Mouse (Mus musculus) neural tube, embryonic 12.5 days (tissue): ENCODE data around the gene 9030612E09Rik. TPM values are rescaled to one million over a fixed set of nuclear protein-coding genes. Genes with fewer than 3 reads are reported as not detected.

Experiments
- ATAC-seq: fragments of 200-750 bp; cut with Nextera tagmentation; 2 replicates; pipeline ENCODE4 v1.8.0; 2017; ENCODE audit warnings: low read depth, mild to moderate bottlenecking, moderate TSS enrichment, moderate library complexity; ENCODE audit not compliant: low FRiP score
- H3K27ac ChIP-seq: fragments of 300-500 bp; sonication (generic); 2 replicates; pipeline ENCODE4 v1.5.1; 2016
- H3K27me3 ChIP-seq: fragments of 300-500 bp; sonication (generic); replicated peaks from 2 replicates; pipeline ENCODE4 v1.6.1; 2016; ENCODE audit warnings: mild to moderate bottlenecking
- H3K36me3 ChIP-seq: fragments of 300-500 bp; sonication (generic); 2 replicates; pipeline ENCODE4 v1.6.1; 2016; ENCODE audit warnings: mild to moderate bottlenecking
- H3K4me1 ChIP-seq: fragments of 300-500 bp; sonication (generic); 2 replicates; pipeline ENCODE4 v1.6.1; 2016
- H3K4me2 ChIP-seq: fragments of 300-500 bp; sonication (generic); replicated peaks from 2 replicates; pipeline ENCODE4 v1.6.1; 2016; ENCODE audit warnings: mild to moderate bottlenecking
- H3K4me3 ChIP-seq: fragments of 300-500 bp; sonication (generic); 2 replicates; pipeline ENCODE4 v1.5.1; 2016
- H3K9ac ChIP-seq: fragments of 300-500 bp; sonication (generic); 2 replicates; pipeline ENCODE4 v1.6.1; 2016; ENCODE audit warnings: mild to moderate bottlenecking
- H3K9me3 ChIP-seq: fragments of 300-500 bp; sonication (generic); 2 replicates; pipeline ENCODE4 v1.6.1; 2016; ENCODE audit warnings: mild to moderate bottlenecking
- WGBS: fragments of 180-500 bp; shearing (Covaris S2); methylation state at CpG from one replicate; pipeline ENCODE4 v1.1.7; 2016; 5-methylcytosine and 5-hydroxymethylcytosine counted together
- polyA plus RNA-seq: library from polyadenylated mRNA; unstranded; fragments of >200 nt; fragmentation: Nextera tagmentation; extraction: Ambion mirVana; gene quantifications from 2 replicates; pipeline ENCODE4 v1.2.1, GENCODE M21; 2016

The 9030612E09Rik gene
- polyA plus RNA-seq, 1 experiment from 2014 or later, result 1.9 TPM

- no peak overlapping the region for H3K4me3 ChIP-seq
- H3K27ac ChIP-seq, result no peak overlapping the region
- ATAC-seq, result no peak
- WGBS, result 92% methylated on average over 3 of the region's 3 CpGs
- no peaks in the 10 kb centered on the region; the same call in 1 of the 2 replicates for H3K36me3 ChIP-seq
- no peaks in the 10 kb centered on the region for H3K27me3 ChIP-seq
- no peak overlapping the region for H3K4me2 ChIP-seq
- no peak overlapping the region for H3K9ac ChIP-seq
- H3K4me1 ChIP-seq, result peaks cover 21% of the 10 kb centered on the region; the same call in 1 of the 2 replicates
- H3K9me3 ChIP-seq, result peaks cover 6% of the 10 kb centered on the region; the same call in 1 of the 2 replicates
Observed at GRCm38 (mm10) chr10:43166817-43167216, 7.7 kb upstream of the 9030612E09Rik start.

GRCm38 (mm10) chr10:43168847-43169246, 5.7 kb upstream of the 9030612E09Rik start:
- no peaks in the 10 kb centered on the region for H3K27me3 ChIP-seq
- no peak overlapping the region for H3K27ac ChIP-seq
- no peaks in the 10 kb centered on the region; the same call in 1 of the 2 replicates for H3K36me3 ChIP-seq
- no peak for ATAC-seq
- peaks cover 34% of the 10 kb centered on the region; the same call in 1 of the 2 replicates for H3K4me1 ChIP-seq
- no peak overlapping the region for H3K4me3 ChIP-seq
- WGBS, result 80% methylated on average over 7 of the region's 7 CpGs
- H3K9ac ChIP-seq, result no peak overlapping the region
- H3K4me2 ChIP-seq, result no peak overlapping the region
- H3K9me3 ChIP-seq, result no peaks in the 10 kb centered on the region

- no peak for ATAC-seq
- Histone ChIP-seq H3K27ac (no peak overlapping the region), H3K9ac (no peak overlapping the region), H3K4me3 (peak overlapping the region; percentile 18), H3K36me3 (no peaks in the 10 kb centered on the region; the same call in 1 of the 2 replicates), H3K27me3 (peaks cover 4% of the 10 kb centered on the region; the same call in 1 of the 2 replicates), H3K4me1 (peaks cover 39% of the 10 kb centered on the region; the same call in 1 of the 2 replicates), H3K4me2 (peak overlapping the region; percentile 90), H3K9me3 (no peaks in the 10 kb centered on the region)
- WGBS, result 6% methylated on average over 8 of the region's 8 CpGs
Observed at GRCm38 (mm10) chr10:43171106-43171505, 3.4 kb upstream of the 9030612E09Rik start.

- ATAC-seq, result no peak
- Histone ChIP-seq H3K9ac (peak overlapping the region; percentile 94; the same call in 1 of the 2 replicates), H3K27ac (no peak overlapping the region), H3K4me1 (peaks cover 39% of the 10 kb centered on the region; the same call in 1 of the 2 replicates), H3K27me3 (peaks cover 7% of the 10 kb centered on the region; the same call in 1 of the 2 replicates), H3K9me3 (no peaks in the 10 kb centered on the region), H3K36me3 (no peaks in the 10 kb centered on the region), H3K4me2 (peak overlapping the region; percentile 90), H3K4me3 (peak overlapping the region; percentile 85)
- WGBS, result 7% methylated on average over 7 of the region's 7 CpGs
Observed at GRCm38 (mm10) chr10:43172066-43172465, 2.4 kb upstream of the 9030612E09Rik start.

GRCm38 (mm10) chr10:43172554-43172953, 1.9 kb upstream of the 9030612E09Rik start:
- Histone ChIP-seq H3K27ac (no peak overlapping the region), H3K4me2 (peak overlapping the region; percentile 90), H3K4me3 (peak overlapping the region; percentile 85), H3K27me3 (peaks cover 9% of the 10 kb centered on the region; the same call in 1 of the 2 replicates), H3K4me1 (peaks cover 35% of the 10 kb centered on the region; the same call in 1 of the 2 replicates), H3K36me3 (no peaks in the 10 kb centered on the region), H3K9me3 (no peaks in the 10 kb centered on the region), H3K9ac (peak overlapping the region; percentile 94)
- no peak for ATAC-seq
- WGBS, result 3% methylated on average over 8 of the region's 8 CpGs

GRCm38 (mm10) chr10:43173141-43173827, 1.2 kb upstream of the 9030612E09Rik start:
- Histone ChIP-seq H3K4me1 (peaks cover 35% of the 10 kb centered on the region; the same call in 1 of the 2 replicates), H3K4me2 (peak overlapping the region; percentile 90), H3K27ac (peak overlapping the region; percentile 86), H3K36me3 (no peaks in the 10 kb centered on the region), H3K4me3 (peak overlapping the region; percentile 85), H3K9ac (peak overlapping the region; percentile 94), H3K27me3 (peaks cover 9% of the 10 kb centered on the region; the same call in 1 of the 2 replicates), H3K9me3 (no peaks in the 10 kb centered on the region)
- WGBS, result under 1% methylated on average over 53 of the region's 53 CpGs
- peak; percentile 51 for ATAC-seq

GRCm38 (mm10) chr10:43173828-43174325, 627 bp upstream of the 9030612E09Rik start:
- Histone ChIP-seq H3K4me3 (peak overlapping the region; percentile 85), H3K36me3 (no peaks in the 10 kb centered on the region), H3K9ac (peak overlapping the region; percentile 94), H3K27me3 (peaks cover 9% of the 10 kb centered on the region; the same call in 1 of the 2 replicates), H3K9me3 (no peaks in the 10 kb centered on the region), H3K4me1 (peaks cover 34% of the 10 kb centered on the region; the same call in 1 of the 2 replicates), H3K4me2 (peak overlapping the region; percentile 90), H3K27ac (peak overlapping the region; percentile 86)
- under 1% methylated on average over 37 of the region's 38 CpGs for WGBS
- peak; percentile 67 for ATAC-seq

- peaks cover 27% of the 10 kb centered on the region; the same call in 1 of the 2 replicates for H3K4me1 ChIP-seq
- peak overlapping the region; percentile 90 for H3K4me2 ChIP-seq
- under 1% methylated on average over 18 of the region's 18 CpGs for WGBS
- peak overlapping the region; percentile 94 for H3K9ac ChIP-seq
- H3K27me3 ChIP-seq, result peaks cover 15% of the 10 kb centered on the region; the same call in 1 of the 2 replicates
- peak; percentile 42 for ATAC-seq
- H3K36me3 ChIP-seq, result no peaks in the 10 kb centered on the region
- peak overlapping the region; percentile 85 for H3K4me3 ChIP-seq
- H3K9me3 ChIP-seq, result no peaks in the 10 kb centered on the region
- peak overlapping the region; percentile 86 for H3K27ac ChIP-seq
Observed at GRCm38 (mm10) chr10:43175156-43175601, 675 bp downstream of the 9030612E09Rik start.

- H3K27ac ChIP-seq, result no peak overlapping the region
- H3K4me1 ChIP-seq, result peaks cover 8% of the 10 kb centered on the region
- H3K9ac ChIP-seq, result no peak overlapping the region
- H3K4me3 ChIP-seq, result no peak overlapping the region
- H3K36me3 ChIP-seq, result no peaks in the 10 kb centered on the region
- peaks cover 15% of the 10 kb centered on the region; the same call in 1 of the 2 replicates for H3K27me3 ChIP-seq
- WGBS, result 53% methylated on average over 5 of the region's 5 CpGs
- H3K4me2 ChIP-seq, result 0 out of 2 replicates have a peak overlapping the region, but pooled peaks have one; percentile 7
- peak; percentile 48; the same call in 1 of the 2 replicates for ATAC-seq
- no peaks in the 10 kb centered on the region for H3K9me3 ChIP-seq
Observed at GRCm38 (mm10) chr10:43180313-43180912, 5.9 kb downstream of the 9030612E09Rik start.

GRCm38 (mm10) chr10:43200206-43200605, 25.7 kb downstream of the 9030612E09Rik start:
- Histone ChIP-seq H3K9ac (no peak overlapping the region), H3K4me3 (no peak overlapping the region), H3K4me1 (no peaks in the 10 kb centered on the region), H3K36me3 (no peaks in the 10 kb centered on the region), H3K27ac (no peak overlapping the region), H3K4me2 (no peak overlapping the region), H3K9me3 (no peaks in the 10 kb centered on the region), H3K27me3 (no peaks in the 10 kb centered on the region)
- no peak for ATAC-seq
- WGBS, result 85% methylated on average over 2 of the region's 2 CpGs

GRCm38 (mm10) chr10:43203865-43204264, 29.4 kb downstream of the 9030612E09Rik start:
- no peak overlapping the region for H3K27ac ChIP-seq
- H3K4me1 ChIP-seq, result no peaks in the 10 kb centered on the region
- no peak for ATAC-seq
- no peaks in the 10 kb centered on the region for H3K36me3 ChIP-seq
- H3K4me3 ChIP-seq, result no peak overlapping the region
- no peak overlapping the region for H3K9ac ChIP-seq
- WGBS, result 81% methylated on average over 3 of the region's 3 CpGs
- no peaks in the 10 kb centered on the region for H3K27me3 ChIP-seq
- no peak overlapping the region for H3K4me2 ChIP-seq
- H3K9me3 ChIP-seq, result no peaks in the 10 kb centered on the region

- Histone ChIP-seq H3K27me3 (no peaks in the 10 kb centered on the region), H3K9me3 (no peaks in the 10 kb centered on the region), H3K4me3 (no peak overlapping the region), H3K27ac (no peak overlapping the region), H3K4me1 (no peaks in the 10 kb centered on the region), H3K4me2 (no peak overlapping the region), H3K36me3 (no peaks in the 10 kb centered on the region), H3K9ac (no peak overlapping the region)
- no peak for ATAC-seq
- 34% methylated on average over 6 of the region's 6 CpGs for WGBS
Observed at GRCm38 (mm10) chr10:43211866-43212265, 37.4 kb downstream of the 9030612E09Rik start.
